In genomic region chr17:35994175-35994878, GRCm38 (mm10) we compare ENCODE assay signal across 7 mouse cellular contexts. TPM values are rescaled to one million over a fixed set of nuclear protein-coding genes. Genes with fewer than 3 reads are reported as not detected.
A peak's percentile ranks its signal among the peaks of the same experiment; 100 is the strongest.
DNase-seq lines count a peak whose midpoint lies in the region; ATAC-seq and TF ChIP-seq lines count a peak whose summit lies in the region.

No protein-coding gene starts in this region.

- H3K4me2 ChIP-seq in intestine, postnatal 0 days (replicated peaks; ENCODE audit: low read depth) = peak overlapping the region; percentile 60
- H3K4me2 ChIP-seq in midbrain, embryonic 11.5 days = peak overlapping the region; percentile 49

- peak overlapping the region; percentile 51; the same call in 1 of the 2 replicates for H3K9ac ChIP-seq in intestine, postnatal 0 days (ENCODE audit: low read depth, low read length)
- H3K9ac ChIP-seq in midbrain, embryonic 11.5 days (ENCODE audit: low read length) = peak overlapping the region; percentile 63

- H3K27ac ChIP-seq in embryonic facial prominence, embryonic 10.5 days (replicated peaks) = peak overlapping the region; percentile 67
- H3K27ac ChIP-seq in intestine, postnatal 0 days (ENCODE audit: low read depth, low read length) = peak overlapping the region; percentile 52; the same call in 1 of the 2 replicates
- H3K27ac ChIP-seq in midbrain, embryonic 11.5 days (ENCODE audit: low read depth, low read length) = no peak overlapping the region

- H3K36me3 ChIP-seq in embryonic facial prominence, embryonic 10.5 days (replicated peaks) = peaks cover 6% of the 10 kb centered on the region
- no peaks in the 10 kb centered on the region for H3K36me3 ChIP-seq in intestine, postnatal 0 days (ENCODE audit: control insufficient read depth, insufficient read depth)
- 0 out of 2 replicates have a peak, but pooled peaks cover 2% of the 10 kb centered on the region for H3K36me3 ChIP-seq in midbrain, embryonic 11.5 days (ENCODE audit: control insufficient read depth, insufficient read depth, low read length)

- peak; percentile 87 for DNase-seq in adrenal gland, postnatal 14 days
- peak; percentile 82 for DNase-seq in embryonic facial prominence, embryonic 10.5 days (ENCODE audit: low spot score)
- peak; percentile 75 for DNase-seq in left cerebral cortex, postnatal 4 days
- peak; percentile 95 for DNase-seq in midbrain, embryonic 11.5 days (ENCODE audit: low spot score, missing footprints)
- peak; percentile 88 for DNase-seq in skeletal muscle tissue, adult 2 months (ENCODE audit: low read depth, low spot score)

- no peak for TF ChIP-seq CTCF in intestine, postnatal 0 days (IDR thresholded peaks at IDR 0.05; ENCODE audit: low read depth)

- H3K9me3 ChIP-seq in embryonic facial prominence, embryonic 10.5 days = no peaks in the 10 kb centered on the region
- no peaks in the 10 kb centered on the region for H3K9me3 ChIP-seq in intestine, postnatal 0 days (ENCODE audit: control insufficient read depth)
- no peaks in the 10 kb centered on the region for H3K9me3 ChIP-seq in midbrain, embryonic 11.5 days (ENCODE audit: control insufficient read depth, low read length)

- no peaks in the 10 kb centered on the region for H3K27me3 ChIP-seq in embryonic facial prominence, embryonic 10.5 days (replicated peaks; ENCODE audit: low read depth, poor library complexity, severe bottlenecking)
- no peaks in the 10 kb centered on the region for H3K27me3 ChIP-seq in intestine, postnatal 0 days (replicated peaks; ENCODE audit: control insufficient read depth, insufficient read depth, low read length)
- H3K27me3 ChIP-seq in midbrain, embryonic 11.5 days (ENCODE audit: control insufficient read depth, insufficient read depth, low read length) = no peaks in the 10 kb centered on the region

- WGBS in embryonic facial prominence, embryonic 10.5 days = 4% methylated on average over 31 of the region's 31 CpGs
- WGBS in intestine, postnatal 0 days = 3% methylated on average over 31 of the region's 31 CpGs
- 5% methylated on average over 31 of the region's 31 CpGs for WGBS in midbrain, embryonic 11.5 days

- ATAC-seq in granulocyte monocyte progenitor cell, adult 5-6 weeks (replicated peaks; ENCODE audit: poor library complexity, severe bottlenecking) = peak; percentile 56
- ATAC-seq in intestine, postnatal 0 days = peak; percentile 27
- ATAC-seq in midbrain, embryonic 11.5 days (ENCODE audit: low FRiP score) = peak; percentile 50; the same call in 1 of the 2 replicates

- peak overlapping the region; percentile 70 for H3K4me3 ChIP-seq in embryonic facial prominence, embryonic 10.5 days
- H3K4me3 ChIP-seq in intestine, postnatal 0 days (ENCODE audit: low read depth, low read length) = peak overlapping the region; percentile 42
- H3K4me3 ChIP-seq in midbrain, embryonic 11.5 days (ENCODE audit: low read depth, low read length) = peak overlapping the region; percentile 55

- intact Hi-C loops in left cerebral cortex, postnatal 4 days (cut with DNase I) = loop anchor here (10.0 kb wide), 1 partner anchor 120 kb away; no protein-coding TSS in a partner anchor

- peaks cover 17% of the 10 kb centered on the region for H3K4me1 ChIP-seq in embryonic facial prominence, embryonic 10.5 days
- peaks cover 8% of the 10 kb centered on the region for H3K4me1 ChIP-seq in intestine, postnatal 0 days (replicated peaks; ENCODE audit: control insufficient read depth, insufficient read depth, low read length)
- H3K4me1 ChIP-seq in midbrain, embryonic 11.5 days (ENCODE audit: control insufficient read depth, insufficient read depth, low read length) = peaks cover 7% of the 10 kb centered on the region

RNA-seq across cellular contexts. Expression of gene Prr3, which starts 14.3 kb away (rescaled TPM):
- 24.3 and 24.7 TPM in 2 replicates for total RNA-seq in adrenal gland, postnatal 14 days (2021)
- polyA plus RNA-seq in embryonic facial prominence, embryonic 10.5 days (2016; fragmentation: Nextera tagmentation; extraction: Ambion mirVana) = 44.0 and 47.2 TPM in 2 replicates
- 38.2 and 59.1 TPM in 2 replicates for total RNA-seq in granulocyte monocyte progenitor cell, adult 5-6 weeks (2014; fragmentation: Nextera tagmentation)
- total RNA-seq in granulocyte monocyte progenitor cell, adult 5-6 weeks (2017) = 15.0 and 16.4 TPM in 2 replicates
- 9.4 and 9.6 TPM in 2 replicates for polyA plus RNA-seq in intestine, postnatal 0 days (2015; fragmentation: Nextera tagmentation; extraction: Ambion mirVana)
- total RNA-seq in left cerebral cortex, postnatal 4 days (2021) = 10 to 100 TPM; 82.0 to 84.5 TPM
- 38.7 and 43.3 TPM in 2 replicates for polyA plus RNA-seq in midbrain, embryonic 11.5 days (2014; fragmentation: Nextera tagmentation; extraction: Ambion mirVana)

RNA-seq across cellular contexts. Expression of gene Gnl1, which starts 14.7 kb away (rescaled TPM):
- 42.7 and 48.7 TPM in 2 replicates for total RNA-seq in adrenal gland, postnatal 14 days (2021)
- 61.1 and 62.1 TPM in 2 replicates for polyA plus RNA-seq in embryonic facial prominence, embryonic 10.5 days (2016; fragmentation: Nextera tagmentation; extraction: Ambion mirVana)
- total RNA-seq in granulocyte monocyte progenitor cell, adult 5-6 weeks (2014; fragmentation: Nextera tagmentation) = 21.5 and 21.7 TPM in 2 replicates
- total RNA-seq in granulocyte monocyte progenitor cell, adult 5-6 weeks (2017) = 18.3 and 20.9 TPM in 2 replicates
- polyA plus RNA-seq in intestine, postnatal 0 days (2015; fragmentation: Nextera tagmentation; extraction: Ambion mirVana) = 29.4 and 33.9 TPM in 2 replicates
- total RNA-seq in left cerebral cortex, postnatal 4 days (2021) = 100 to 1,000 TPM in 1 of 2 experiments, 10 to 100 TPM in 1; 98.2 to 107 TPM
- 26.0 and 30.6 TPM in 2 replicates for polyA plus RNA-seq in midbrain, embryonic 11.5 days (2014; fragmentation: Nextera tagmentation; extraction: Ambion mirVana)

RNA-seq across cellular contexts. Expression of gene Abcf1, which starts 24.8 kb away (rescaled TPM):
- total RNA-seq in adrenal gland, postnatal 14 days (2021) = 92.5 and 100 TPM in 2 replicates
- polyA plus RNA-seq in embryonic facial prominence, embryonic 10.5 days (2016; fragmentation: Nextera tagmentation; extraction: Ambion mirVana) = 116 and 120 TPM in 2 replicates
- 74.4 and 92.3 TPM in 2 replicates for total RNA-seq in granulocyte monocyte progenitor cell, adult 5-6 weeks (2014; fragmentation: Nextera tagmentation)
- 165 and 231 TPM in 2 replicates for total RNA-seq in granulocyte monocyte progenitor cell, adult 5-6 weeks (2017)
- 84.1 and 91.1 TPM in 2 replicates for polyA plus RNA-seq in intestine, postnatal 0 days (2015; fragmentation: Nextera tagmentation; extraction: Ambion mirVana)
- 10 to 100 TPM; 95.0 to 97.0 TPM for total RNA-seq in left cerebral cortex, postnatal 4 days (2021)
- 118 and 119 TPM in 2 replicates for polyA plus RNA-seq in midbrain, embryonic 11.5 days (2014; fragmentation: Nextera tagmentation; extraction: Ambion mirVana)

RNA-seq across cellular contexts. Expression of gene H2-T24, which starts 26.0 kb away (rescaled TPM):
- 4.6 and 8.2 TPM in 2 replicates for total RNA-seq in adrenal gland, postnatal 14 days (2021)
- polyA plus RNA-seq in embryonic facial prominence, embryonic 10.5 days (2016; fragmentation: Nextera tagmentation; extraction: Ambion mirVana) = 4.8 and 5.0 TPM in 2 replicates
- 2.1 and 4.6 TPM in 2 replicates for total RNA-seq in granulocyte monocyte progenitor cell, adult 5-6 weeks (2014; fragmentation: Nextera tagmentation)
- 7.8 and 8.8 TPM in 2 replicates for total RNA-seq in granulocyte monocyte progenitor cell, adult 5-6 weeks (2017)
- polyA plus RNA-seq in intestine, postnatal 0 days (2015; fragmentation: Nextera tagmentation; extraction: Ambion mirVana) = 1.4 and 1.5 TPM in 2 replicates
- under 1 TPM; 0.26 to 0.28 TPM for total RNA-seq in left cerebral cortex, postnatal 4 days (2021)
- 3.1 TPM in 2 replicates for polyA plus RNA-seq in midbrain, embryonic 11.5 days (2014; fragmentation: Nextera tagmentation; extraction: Ambion mirVana)

RNA-seq across cellular contexts. Expression of gene H2-T23, which starts 38.3 kb away (rescaled TPM):
- 44.2 and 52.7 TPM in 2 replicates for total RNA-seq in adrenal gland, postnatal 14 days (2021)
- 1.8 and 2.3 TPM in 2 replicates for polyA plus RNA-seq in embryonic facial prominence, embryonic 10.5 days (2016; fragmentation: Nextera tagmentation; extraction: Ambion mirVana)
- total RNA-seq in granulocyte monocyte progenitor cell, adult 5-6 weeks (2014; fragmentation: Nextera tagmentation) = 49.1 and 55.7 TPM in 2 replicates
- total RNA-seq in granulocyte monocyte progenitor cell, adult 5-6 weeks (2017) = 48.6 and 62.5 TPM in 2 replicates
- 68.3 and 71.7 TPM in 2 replicates for polyA plus RNA-seq in intestine, postnatal 0 days (2015; fragmentation: Nextera tagmentation; extraction: Ambion mirVana)
- 1 to 10 TPM; 2.4 to 3.0 TPM for total RNA-seq in left cerebral cortex, postnatal 4 days (2021)
- 3.2 and 3.3 TPM in 2 replicates for polyA plus RNA-seq in midbrain, embryonic 11.5 days (2014; fragmentation: Nextera tagmentation; extraction: Ambion mirVana)
